Mouse (Mus musculus) lung, postnatal 14 days (tissue): ENCODE data around the gene Nfkbil1.
A peak's percentile ranks its signal among the peaks of the same experiment; 100 is the strongest.
"Not testable (repeated sequence)": the region's sequence is repeated elsewhere in the genome, so short reads cannot be mapped to it uniquely, and the experiment has no call there.

Experiments used
- DNase-seq: peaks from one replicate; pipeline ENCODE4 v3.0.0; 2021

Gene Nfkbil1

GRCm38 (mm10) chr17:35234090-35234489, 1.5 kb downstream of the Nfkbil1 start:
- DNase-seq = not testable (repeated sequence)

GRCm38 (mm10) chr17:35233114-35233980, 2.2 kb downstream of the Nfkbil1 start, which contains the start of gene Atp6v1g2:
Gene Atp6v1g2, plus strand, starts transcription at chr17:35233660.
- DNase-seq = no peak

- no peak for DNase-seq
Observed at GRCm38 (mm10) chr17:35232659-35233058, 2.9 kb downstream of the Nfkbil1 start.

- peak; percentile 94 for DNase-seq
Observed at GRCm38 (mm10) chr17:35232043-35232442, 3.5 kb downstream of the Nfkbil1 start.

GRCm38 (mm10) chr17:35231022-35231421, 4.6 kb downstream of the Nfkbil1 start:
- no peak for DNase-seq

- DNase-seq = no peak
Observed at GRCm38 (mm10) chr17:35226561-35227046, 9.0 kb downstream of the Nfkbil1 start.

GRCm38 (mm10) chr17:35225456-35225855, 10.1 kb downstream of the Nfkbil1 start:
- DNase-seq = no peak

- no peak for DNase-seq
Observed at GRCm38 (mm10) chr17:35224641-35225040, 11.0 kb downstream of the Nfkbil1 start.

DNA sequence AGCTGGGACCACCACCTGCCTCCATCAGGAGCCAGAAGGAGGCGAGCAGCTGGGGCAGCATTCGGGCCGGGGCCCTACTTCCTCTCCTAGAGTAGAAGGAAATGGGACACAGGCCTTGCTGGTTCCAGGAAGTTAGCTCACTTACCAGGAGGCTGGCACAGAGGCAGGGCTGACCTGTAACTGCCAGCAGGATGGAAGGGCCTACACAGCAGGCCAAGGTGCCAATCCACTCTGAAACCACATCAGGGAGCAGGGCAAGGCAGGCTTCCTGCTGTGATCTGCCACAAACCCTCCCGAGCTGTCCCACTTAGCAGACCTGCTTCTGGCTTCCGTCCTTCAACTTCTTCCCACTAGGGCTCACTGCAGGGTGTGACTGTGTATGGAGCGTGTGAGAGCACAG, 13.3 kb downstream of the Nfkbil1 start:
- DNase-seq = peak; percentile 44

DNA sequence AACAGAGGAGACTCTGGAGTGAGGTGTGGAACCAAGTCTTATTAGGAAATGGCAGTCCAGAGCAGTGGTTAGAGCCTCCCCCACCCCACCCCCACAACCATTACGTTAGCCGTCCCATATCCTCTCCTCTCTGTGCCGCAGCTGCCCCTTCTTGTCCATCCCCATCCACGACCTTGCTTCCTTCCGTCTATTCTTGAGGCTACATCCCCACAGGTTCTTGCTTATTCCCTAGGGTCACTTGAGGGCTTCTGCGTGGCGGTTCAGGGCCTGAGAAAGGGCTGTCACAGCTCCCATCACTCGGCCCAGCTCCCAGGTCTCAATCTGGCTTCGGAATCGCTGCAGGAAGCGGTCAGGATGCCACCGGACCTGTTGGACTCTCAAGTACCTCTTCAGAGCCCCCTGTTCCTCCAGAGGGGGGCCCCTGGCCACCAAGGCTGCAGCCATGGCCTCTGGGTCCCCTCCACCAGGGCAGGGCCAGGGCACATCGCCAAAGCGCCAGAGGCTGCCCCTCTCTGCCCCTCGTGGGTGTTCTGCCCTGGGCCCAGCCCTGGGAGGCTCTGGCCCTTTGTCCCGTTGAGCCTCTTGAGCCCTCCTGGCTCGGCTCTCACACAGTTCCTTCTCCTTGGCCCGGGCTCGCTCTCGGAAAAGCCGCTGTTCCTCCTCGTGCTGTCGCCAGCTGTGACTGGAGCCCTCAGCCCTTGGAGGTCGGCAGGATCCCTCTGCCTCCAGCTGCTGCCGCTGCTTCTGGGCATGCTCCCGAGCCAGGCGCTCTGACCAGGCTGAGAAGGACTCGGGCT, 15.2 kb downstream of the Nfkbil1 start, which contains the start of gene Gm16181:
Gene Gm16181 (plus strand): TSS at position 679 of the 797 bp plus-strand sequence.
- DNase-seq = peak; percentile 59

DNA sequence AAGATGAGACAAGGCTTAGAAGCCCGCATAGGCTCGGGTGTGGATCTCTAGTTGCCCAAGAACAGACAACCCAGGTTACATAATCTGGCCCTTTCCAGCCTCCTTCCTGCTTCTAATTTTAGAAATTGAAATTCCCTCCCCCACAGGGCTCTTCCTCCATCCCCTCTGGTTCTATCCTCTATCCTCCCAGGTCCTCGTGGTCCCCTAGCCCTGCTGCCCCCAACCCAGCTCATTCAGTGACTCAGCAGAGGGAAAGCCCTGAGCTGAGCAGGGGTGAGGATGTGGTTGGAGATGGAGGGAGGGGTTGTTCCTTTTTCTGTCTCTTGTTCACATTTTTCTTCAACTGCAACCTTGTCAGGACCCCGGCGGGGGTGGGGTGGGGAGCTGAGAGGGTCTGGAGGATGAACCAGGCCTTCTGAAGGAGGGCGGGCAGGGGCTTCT, 16.0 kb downstream of the Nfkbil1 start:
- DNase-seq = no peak

DNA sequence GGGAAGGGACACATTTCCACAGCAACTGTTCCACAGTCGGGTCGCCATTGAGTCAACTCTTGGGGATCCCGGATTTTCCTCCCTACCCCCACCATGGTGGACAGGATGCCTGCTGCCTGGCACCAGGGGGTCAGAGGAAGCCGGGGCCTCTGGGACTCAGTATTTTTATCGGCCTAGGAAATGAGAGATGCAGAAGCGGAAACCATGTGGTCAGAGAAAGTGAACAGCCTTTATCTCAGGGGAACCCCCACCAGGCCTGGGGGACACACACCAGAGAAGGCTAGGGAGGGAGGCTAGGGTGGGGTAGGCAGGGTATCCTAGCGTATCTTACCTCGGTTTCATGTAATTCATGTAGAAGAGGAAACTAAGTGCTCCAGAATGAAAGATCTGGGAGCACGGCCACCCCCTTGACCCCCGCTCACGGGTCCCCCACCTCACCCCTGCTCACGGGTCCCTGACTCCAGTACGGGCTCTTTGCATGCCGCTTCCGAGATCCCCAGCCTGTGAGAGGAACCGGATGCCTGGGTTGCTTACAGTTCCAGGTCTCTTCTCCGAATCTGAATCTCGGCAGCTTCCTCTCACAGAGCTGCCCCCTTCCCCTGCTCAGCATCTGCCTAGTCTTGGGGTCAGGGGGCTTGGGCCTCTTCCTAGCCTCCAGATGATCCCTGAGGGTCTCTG, 16.9 kb downstream of the Nfkbil1 start:
- DNase-seq = peak; percentile 40

GRCm38 (mm10) chr17:35213071-35213470, 22.5 kb downstream of the Nfkbil1 start:
- no peak for DNase-seq

DNA sequence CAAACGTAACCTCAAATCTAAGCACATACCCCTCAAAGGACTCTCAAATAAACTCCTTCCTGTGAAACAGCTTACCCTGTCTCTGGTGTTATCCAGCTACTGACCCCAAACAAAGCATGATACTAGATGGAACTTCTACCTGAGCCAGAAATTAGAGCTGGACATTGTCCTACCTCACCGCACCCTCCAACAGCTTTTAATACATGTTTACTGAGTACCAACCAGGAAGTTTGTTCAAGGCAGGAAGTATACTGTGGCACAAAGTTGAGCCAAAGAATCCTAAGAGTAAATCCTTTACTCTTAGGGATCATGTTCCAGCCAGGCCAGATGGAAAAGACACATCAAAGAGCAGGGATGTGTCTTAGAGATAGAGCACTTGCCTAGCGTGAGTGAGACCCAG, 25.0 kb downstream of the Nfkbil1 start:
- DNase-seq = no peak

DNA sequence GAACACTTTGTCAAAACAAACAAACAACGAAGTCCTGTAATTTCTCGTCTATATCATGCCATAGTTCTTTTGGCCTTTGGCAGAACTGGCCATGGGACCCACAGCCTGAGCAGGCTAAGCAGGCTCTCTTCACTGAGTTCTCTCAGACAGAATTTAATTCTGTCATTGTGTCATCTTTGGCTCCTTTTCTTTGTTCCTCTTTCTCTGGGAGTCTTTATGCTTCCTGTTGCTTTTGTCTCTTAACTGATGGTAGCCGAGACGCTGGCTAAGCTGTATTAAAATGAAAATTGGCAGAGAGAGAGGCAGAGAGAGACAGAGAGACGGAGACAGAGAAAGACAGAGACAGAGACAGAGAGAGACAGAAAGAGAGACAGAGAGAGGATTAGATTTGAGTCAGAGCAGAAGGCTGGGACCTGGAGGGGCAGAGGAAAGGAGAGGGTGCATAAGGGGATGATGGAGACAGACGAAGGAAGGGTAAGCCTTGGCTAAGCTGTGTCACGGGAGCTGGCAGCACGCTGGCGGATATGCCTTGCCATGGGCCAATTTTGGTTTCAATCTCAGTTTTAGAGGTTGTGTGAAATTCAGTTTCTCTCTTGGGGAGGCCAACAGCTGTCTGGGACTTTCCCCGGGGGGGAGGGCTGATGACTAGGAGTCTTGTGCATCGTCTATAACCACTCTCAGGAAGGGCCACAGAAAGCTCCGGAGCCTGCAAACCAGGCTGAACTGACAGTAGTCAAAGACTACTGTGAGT, 25.6 kb downstream of the Nfkbil1 start:
- no peak for DNase-seq

DNA sequence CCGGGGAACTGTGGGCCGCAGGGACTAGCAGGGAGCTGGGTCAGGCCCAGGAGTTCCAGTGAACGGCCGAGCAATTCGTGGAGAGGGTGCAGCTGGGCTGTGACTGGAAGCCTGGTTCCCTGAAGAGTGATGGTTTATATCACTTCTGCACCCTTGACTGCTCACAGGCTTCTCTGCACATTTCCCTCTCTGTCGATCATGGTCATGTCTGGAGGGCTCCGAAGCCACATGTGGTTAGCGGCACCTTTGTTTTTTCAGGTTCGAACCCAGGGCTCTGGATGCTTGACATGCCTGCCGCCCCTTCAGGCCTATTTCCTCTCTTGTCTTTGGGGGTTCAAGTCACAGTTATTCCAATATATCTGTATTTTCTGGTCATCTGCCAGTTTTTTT, 30.2 kb downstream of the Nfkbil1 start:
- no peak for DNase-seq

DNA sequence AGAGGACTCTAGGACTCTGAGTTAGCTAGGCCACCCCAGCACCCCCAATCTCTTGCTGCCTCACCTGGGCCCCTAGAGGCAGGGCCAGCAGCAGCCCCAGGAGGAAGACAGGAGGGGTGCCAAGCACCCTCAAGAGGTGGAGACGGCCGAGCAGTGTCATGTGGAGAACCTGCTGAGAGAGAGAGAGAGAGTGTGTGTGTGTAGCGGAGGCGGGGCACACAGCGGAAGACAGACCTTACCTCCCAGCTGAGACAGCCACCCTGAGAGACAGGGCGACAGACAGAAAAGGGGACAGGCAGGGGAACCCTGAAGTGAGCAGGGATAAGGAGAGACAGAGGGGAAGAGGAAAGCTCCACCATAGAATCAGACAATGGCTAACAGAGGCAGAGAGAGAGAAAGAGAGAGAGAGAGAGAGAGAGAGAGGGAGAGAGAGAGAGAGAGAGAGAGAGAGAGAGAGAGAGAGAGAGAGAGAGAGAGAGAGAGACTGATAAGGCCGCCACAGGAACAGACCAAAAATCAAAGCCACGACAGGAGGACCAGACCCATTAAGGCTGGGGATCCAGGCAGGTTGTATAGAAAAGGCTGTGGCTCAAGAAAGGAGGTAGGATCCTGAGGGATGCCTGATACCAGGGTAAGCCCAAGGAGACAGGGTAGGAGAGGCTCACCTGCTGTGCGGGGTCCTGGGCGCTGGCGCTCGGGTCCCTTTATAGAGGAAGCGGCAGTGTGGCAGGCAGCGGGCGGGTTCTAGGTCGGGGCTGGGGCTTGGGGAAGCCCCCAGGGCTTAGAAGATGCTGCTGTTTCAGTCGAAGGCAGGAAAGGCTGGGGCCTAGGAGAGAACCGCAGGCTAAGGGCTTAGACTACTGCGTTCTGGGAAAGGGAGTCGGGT, 30.9 kb downstream of the Nfkbil1 start, which contains the start of gene Lta:
Gene Lta (minus strand): TSS at position 858 of the 886 bp plus-strand sequence.
- DNase-seq = no peak

DNA sequence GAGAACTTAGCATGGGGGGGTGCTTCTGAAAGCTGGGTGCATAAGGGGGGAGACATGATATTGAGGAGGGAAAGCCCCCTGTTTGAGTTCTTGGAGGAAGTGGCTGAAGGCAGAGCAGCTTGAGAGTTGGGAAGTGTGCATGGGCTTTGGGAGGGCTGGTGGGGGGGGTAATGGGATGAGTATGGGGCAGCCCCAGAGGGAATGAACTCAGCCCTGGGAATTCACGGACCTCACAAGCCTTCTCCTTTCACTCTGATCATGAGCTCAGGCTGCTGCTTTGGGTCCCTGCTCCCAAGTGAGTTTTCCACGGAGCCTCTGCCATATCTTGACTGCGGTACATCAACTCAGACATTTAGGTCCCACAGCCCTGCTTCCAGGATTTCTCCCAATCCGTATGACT, 33.1 kb downstream of the Nfkbil1 start:
- no peak for DNase-seq

DNA sequence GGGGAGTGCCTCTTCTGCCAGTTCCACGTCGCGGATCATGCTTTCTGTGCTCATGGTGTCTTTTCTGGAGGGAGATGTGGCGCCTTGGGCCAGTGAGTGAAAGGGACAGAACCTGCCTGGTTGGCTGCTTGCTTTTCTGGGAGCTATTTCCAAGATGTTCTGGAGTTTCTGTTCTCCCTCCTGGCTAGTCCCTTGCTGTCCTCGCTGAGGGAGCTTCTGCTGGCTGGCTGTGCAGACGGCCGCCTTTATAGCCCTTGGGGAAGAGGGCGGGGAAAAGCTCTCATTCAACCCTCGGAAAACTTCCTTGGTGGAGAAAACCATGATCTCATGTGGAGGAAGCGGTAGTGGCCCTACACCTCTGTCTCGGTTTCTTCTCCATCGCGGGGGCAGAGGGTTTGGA, 33.8 kb downstream of the Nfkbil1 start, which contains the start of gene Tnf:
Gene Tnf (minus strand): TSS at position 221 of the 400 bp plus-strand sequence.
- no peak for DNase-seq

DNA sequence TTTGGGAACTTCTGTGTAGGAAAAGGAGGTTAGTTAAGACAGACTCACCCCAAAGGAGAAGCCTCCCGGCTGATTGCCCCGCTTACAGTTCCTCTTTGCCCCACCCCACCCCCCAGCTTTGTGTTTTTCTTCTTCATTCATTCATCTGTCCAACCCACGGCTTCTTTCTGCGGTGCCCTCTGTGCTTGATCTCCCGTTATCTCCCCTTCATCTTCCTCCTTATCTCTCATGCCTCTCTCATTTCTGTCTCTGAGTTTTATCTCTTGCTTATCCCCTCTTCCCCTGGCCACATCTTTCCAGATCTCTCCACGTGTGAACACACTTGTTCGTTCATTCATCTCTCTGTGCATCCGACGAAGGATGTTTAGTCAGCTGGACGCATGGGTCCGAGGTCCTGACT, 34.5 kb downstream of the Nfkbil1 start:
- no peak for DNase-seq

DNA sequence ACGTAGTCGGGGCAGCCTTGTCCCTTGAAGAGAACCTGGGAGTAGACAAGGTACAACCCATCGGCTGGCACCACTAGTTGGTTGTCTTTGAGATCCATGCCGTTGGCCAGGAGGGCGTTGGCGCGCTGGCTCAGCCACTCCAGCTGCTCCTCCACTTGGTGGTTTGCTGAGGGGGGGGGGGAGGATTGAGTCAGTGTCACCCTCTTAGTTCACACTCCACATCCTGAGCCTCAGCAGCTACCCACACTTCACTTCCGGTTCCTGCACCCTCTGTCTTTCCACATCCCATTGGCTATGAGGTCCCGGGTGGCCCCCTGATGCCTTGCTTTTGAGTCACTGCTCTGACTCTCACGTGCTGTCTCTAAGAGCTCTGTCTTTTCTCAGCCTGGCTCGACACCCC, 35.2 kb downstream of the Nfkbil1 start:
- DNase-seq = no peak
